Mouse (Mus musculus): Measurements from ENCODE around the gene Zfp629. TPM values are rescaled to one million over a fixed set of nuclear protein-coding genes. Genes with fewer than 3 reads are reported as not detected.
A peak's percentile ranks its signal among the peaks of the same experiment; 100 is the strongest.

Gene Zfp629
- 3.0 and 3.8 TPM in 2 replicates for polyA plus RNA-seq (2015; fragmentation: Nextera tagmentation; extraction: Ambion mirVana)

DNA sequence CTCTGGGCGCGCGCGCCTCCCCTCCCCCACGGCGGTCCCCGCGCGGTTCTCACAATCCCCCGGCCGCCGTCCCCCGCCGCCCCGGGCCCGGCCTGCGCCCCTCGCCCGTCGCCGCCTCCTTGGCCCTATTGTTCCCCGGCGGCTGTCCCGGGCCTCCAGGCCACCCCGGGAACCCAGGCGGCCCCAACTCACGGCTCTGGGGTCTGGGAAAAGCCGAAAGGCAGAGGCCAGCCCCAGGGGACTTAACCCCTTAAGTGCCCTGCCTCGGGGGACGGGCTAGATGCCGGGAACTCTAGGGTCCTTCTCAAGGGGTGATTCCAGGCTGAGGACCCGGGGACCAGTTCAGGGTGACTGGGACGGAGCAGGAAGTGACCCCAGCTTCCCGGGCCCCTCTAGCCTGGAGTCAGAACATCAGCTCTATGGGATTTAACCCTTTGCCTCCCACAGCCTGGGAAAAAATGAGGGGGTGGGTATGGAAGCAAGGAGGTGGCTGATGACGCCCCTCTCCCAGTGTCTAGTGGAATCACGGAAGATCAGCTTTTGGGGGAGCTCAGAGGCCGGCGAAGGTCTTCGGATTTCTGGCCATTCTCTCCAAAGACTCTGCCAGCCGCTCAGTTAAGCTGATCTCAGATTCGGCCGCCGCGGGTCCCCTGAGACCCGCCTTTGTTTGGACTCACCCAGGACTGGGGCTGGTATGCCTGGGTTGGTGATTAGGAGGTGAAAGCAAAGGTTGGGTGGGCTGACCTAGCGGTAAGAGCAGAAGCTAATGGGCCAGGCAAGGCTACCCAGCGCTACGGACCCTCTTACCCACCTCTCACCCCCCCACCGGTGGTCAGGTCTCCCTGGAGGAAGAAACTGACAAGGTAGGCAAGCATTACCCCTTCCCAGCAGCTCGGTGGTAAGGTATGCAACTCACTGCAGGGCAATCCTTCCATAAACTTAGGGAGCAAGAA, at the start of gene Zfp629:
Zfp629 (minus strand) TSS at position 907 of the 953 bp plus-strand sequence.
- WGBS, result 1% methylated on average over 44 of the region's 50 CpGs
- peaks cover 23% of the 10 kb centered on the region for H3K36me3 ChIP-seq (ENCODE audit: control insufficient read depth, insufficient read depth)
- H3K4me2 ChIP-seq (replicated peaks; ENCODE audit: low read depth), result peak within 1 kb of the TSS; percentile 90
- H3K27ac ChIP-seq (ENCODE audit: low read depth, low read length), result peak within 1 kb of the TSS; percentile 85
- peak within 1 kb of the TSS; percentile 99 for H3K4me3 ChIP-seq (ENCODE audit: low read depth, low read length)
- H3K9me3 ChIP-seq (ENCODE audit: control insufficient read depth), result no peaks in the 10 kb centered on the region
- ATAC-seq, result peak; percentile 76
- H3K9ac ChIP-seq (ENCODE audit: low read depth, low read length), result peak within 1 kb of the TSS; percentile 94
- no peak for TF ChIP-seq CTCF (IDR thresholded peaks at IDR 0.05; ENCODE audit: low read depth)
- H3K4me1 ChIP-seq (replicated peaks; ENCODE audit: control insufficient read depth, insufficient read depth, low read length), result no peaks in the 10 kb centered on the region
- no peaks in the 10 kb centered on the region for H3K27me3 ChIP-seq (replicated peaks; ENCODE audit: control insufficient read depth, insufficient read depth, low read length)

GRCm38 (mm10) chr7:127662926-127663325, 47.3 kb upstream of the Zfp629 start:
- ATAC-seq, result no peak
- Histone ChIP-seq H3K27me3 (replicated peaks; ENCODE audit: control insufficient read depth, insufficient read depth, low read length) (no peaks in the 10 kb centered on the region), H3K9me3 (ENCODE audit: control insufficient read depth) (no peaks in the 10 kb centered on the region), H3K4me1 (replicated peaks; ENCODE audit: control insufficient read depth, insufficient read depth, low read length) (peaks cover 6% of the 10 kb centered on the region; the same call in 1 of the 2 replicates), H3K36me3 (ENCODE audit: control insufficient read depth, insufficient read depth) (peaks cover 6% of the 10 kb centered on the region; the same call in 1 of the 2 replicates), H3K27ac (ENCODE audit: low read depth, low read length) (no peak overlapping the region), H3K9ac (ENCODE audit: low read depth, low read length) (no peak overlapping the region), H3K4me2 (replicated peaks; ENCODE audit: low read depth) (no peak overlapping the region), H3K4me3 (ENCODE audit: low read depth, low read length) (no peak overlapping the region)
- no peak for TF ChIP-seq CTCF (IDR thresholded peaks at IDR 0.05; ENCODE audit: low read depth)
- 84% methylated on average over 6 of the region's 6 CpGs for WGBS

DNA sequence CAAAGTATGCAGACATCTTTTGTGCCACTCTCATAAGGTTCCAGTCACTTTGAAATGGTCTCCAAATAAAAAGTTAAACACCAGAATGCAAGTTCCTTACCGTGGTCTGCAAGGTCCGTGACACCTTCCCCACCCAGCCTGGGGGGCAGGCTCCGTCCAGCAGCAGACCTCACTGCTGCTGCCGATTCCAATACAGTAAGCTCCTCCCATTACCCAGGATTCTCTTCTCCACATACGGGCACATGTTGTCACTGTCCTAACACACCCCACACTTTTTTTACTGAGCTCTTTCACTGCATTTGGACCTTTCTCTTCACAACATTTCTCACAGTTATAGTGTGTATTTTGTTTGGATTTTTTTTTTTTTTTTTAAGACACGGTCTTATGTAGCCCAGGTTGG, 46.2 kb upstream of the Zfp629 start:
- Histone ChIP-seq H3K36me3 (ENCODE audit: control insufficient read depth, insufficient read depth) (peaks cover 6% of the 10 kb centered on the region; the same call in 1 of the 2 replicates), H3K27me3 (replicated peaks; ENCODE audit: control insufficient read depth, insufficient read depth, low read length) (no peaks in the 10 kb centered on the region), H3K4me2 (replicated peaks; ENCODE audit: low read depth) (no peak overlapping the region), H3K4me1 (replicated peaks; ENCODE audit: control insufficient read depth, insufficient read depth, low read length) (peaks cover 4% of the 10 kb centered on the region; the same call in 1 of the 2 replicates), H3K9ac (ENCODE audit: low read depth, low read length) (no peak overlapping the region), H3K9me3 (ENCODE audit: control insufficient read depth) (no peaks in the 10 kb centered on the region), H3K4me3 (ENCODE audit: low read depth, low read length) (no peak overlapping the region), H3K27ac (ENCODE audit: low read depth, low read length) (no peak overlapping the region)
- no peak for TF ChIP-seq CTCF (IDR thresholded peaks at IDR 0.05; ENCODE audit: low read depth)
- ATAC-seq, result no peak
- 76% methylated on average over 6 of the region's 6 CpGs for WGBS

DNA sequence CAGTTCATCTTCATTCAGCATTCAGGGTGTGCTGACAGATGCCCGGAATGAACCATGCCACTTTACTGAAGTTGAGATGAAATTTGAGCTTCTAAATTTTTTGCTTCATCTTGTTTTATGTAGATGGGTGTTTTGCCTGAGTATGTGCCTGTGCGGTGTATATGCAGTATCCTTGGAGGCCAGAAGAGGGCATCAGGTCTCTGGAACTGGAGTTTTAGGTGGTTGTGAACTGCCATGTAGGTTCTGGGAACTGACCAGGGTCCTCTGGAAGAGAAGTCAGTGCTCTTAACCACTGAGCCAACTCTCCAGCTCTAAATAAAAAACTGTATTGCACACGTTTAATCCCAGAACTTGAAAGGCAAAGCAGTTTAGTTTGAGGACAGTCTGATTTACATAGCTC, 45.3 kb upstream of the Zfp629 start:
- H3K4me3 ChIP-seq (ENCODE audit: low read depth, low read length), result no peak overlapping the region
- H3K4me2 ChIP-seq (replicated peaks; ENCODE audit: low read depth), result no peak overlapping the region
- TF ChIP-seq CTCF (IDR thresholded peaks at IDR 0.05; ENCODE audit: low read depth), result peak; percentile 31; the same call in 1 of the 2 replicates
- H3K9ac ChIP-seq (ENCODE audit: low read depth, low read length), result no peak overlapping the region
- no peak for ATAC-seq
- no peaks in the 10 kb centered on the region for H3K36me3 ChIP-seq (ENCODE audit: control insufficient read depth, insufficient read depth)
- H3K4me1 ChIP-seq (replicated peaks; ENCODE audit: control insufficient read depth, insufficient read depth, low read length), result no peaks in the 10 kb centered on the region; the same call in 1 of the 2 replicates
- no peaks in the 10 kb centered on the region for H3K27me3 ChIP-seq (replicated peaks; ENCODE audit: control insufficient read depth, insufficient read depth, low read length)
- 95% methylated on average over 3 of the region's 3 CpGs for WGBS
- no peak overlapping the region for H3K27ac ChIP-seq (ENCODE audit: low read depth, low read length)
- H3K9me3 ChIP-seq (ENCODE audit: control insufficient read depth), result no peaks in the 10 kb centered on the region

DNA sequence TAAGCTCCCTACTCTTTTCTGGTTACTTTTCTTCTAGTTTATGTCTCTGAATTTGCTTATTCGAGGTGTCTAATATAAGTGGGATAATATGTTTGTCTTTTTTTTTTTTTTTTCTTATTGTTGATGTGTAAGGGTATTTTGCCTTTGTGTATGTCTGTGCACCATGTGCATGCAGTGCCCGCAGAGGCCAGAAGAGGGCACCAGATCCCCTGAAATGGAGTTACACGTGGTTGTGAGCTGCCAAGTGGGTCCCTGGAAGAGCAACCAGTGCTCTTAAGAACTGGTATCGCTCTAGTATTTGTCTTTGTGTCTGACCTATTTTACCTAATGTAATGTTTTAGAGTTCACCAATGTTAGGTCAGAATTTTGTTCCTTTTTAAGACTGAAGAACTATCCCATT, 41.3 kb upstream of the Zfp629 start:
- peak; percentile 85 for TF ChIP-seq CTCF (IDR thresholded peaks at IDR 0.05; ENCODE audit: low read depth)
- ATAC-seq, result no peak
- Histone ChIP-seq H3K27me3 (replicated peaks; ENCODE audit: control insufficient read depth, insufficient read depth, low read length) (no peaks in the 10 kb centered on the region), H3K4me3 (ENCODE audit: low read depth, low read length) (no peak overlapping the region), H3K4me2 (replicated peaks; ENCODE audit: low read depth) (no peak overlapping the region), H3K9ac (ENCODE audit: low read depth, low read length) (no peak overlapping the region), H3K4me1 (replicated peaks; ENCODE audit: control insufficient read depth, insufficient read depth, low read length) (no peaks in the 10 kb centered on the region), H3K36me3 (ENCODE audit: control insufficient read depth, insufficient read depth) (no peaks in the 10 kb centered on the region), H3K9me3 (ENCODE audit: control insufficient read depth) (no peaks in the 10 kb centered on the region), H3K27ac (ENCODE audit: low read depth, low read length) (no peak overlapping the region)
- 33% methylated on average over 4 of the region's 4 CpGs for WGBS

- no peak for ATAC-seq
- WGBS, result 78% methylated on average over 10 of the region's 10 CpGs
Measured at GRCm38 (mm10) chr7:127654318-127654717, 38.7 kb upstream of the Zfp629 start.

More at GRCm38 (mm10) chr7:127654318-127654717, 38.7 kb upstream of the Zfp629 start:
- H3K36me3 ChIP-seq (ENCODE audit: control insufficient read depth, insufficient read depth), result no peaks in the 10 kb centered on the region
- H3K27me3 ChIP-seq (replicated peaks; ENCODE audit: control insufficient read depth, insufficient read depth, low read length), result no peaks in the 10 kb centered on the region
- H3K4me3 ChIP-seq (ENCODE audit: low read depth, low read length), result no peak overlapping the region
- no peaks in the 10 kb centered on the region for H3K4me1 ChIP-seq (replicated peaks; ENCODE audit: control insufficient read depth, insufficient read depth, low read length)
- H3K27ac ChIP-seq (ENCODE audit: low read depth, low read length), result no peak overlapping the region
- no peaks in the 10 kb centered on the region for H3K9me3 ChIP-seq (ENCODE audit: control insufficient read depth)
- no peak overlapping the region for H3K4me2 ChIP-seq (replicated peaks; ENCODE audit: low read depth)
- no peak for TF ChIP-seq CTCF (IDR thresholded peaks at IDR 0.05; ENCODE audit: low read depth)
- no peak overlapping the region for H3K9ac ChIP-seq (ENCODE audit: low read depth, low read length)
